Mouse (Mus musculus) thymus, postnatal 0 days (tissue): ENCODE results near the gene Xylt1. TPM values are rescaled to one million over a fixed set of nuclear protein-coding genes. Genes with fewer than 3 reads are reported as not detected.
A peak's percentile ranks its signal among the peaks of the same experiment; 100 is the strongest.

Experiments used
- DNase-seq: peaks from one replicate; pipeline ENCODE4 v3.0.0-alpha.2; 2015; ENCODE audit warnings: low spot score
- polyA plus RNA-seq: library from polyadenylated mRNA; unstranded; fragments of >200 nt; fragmentation: Nextera tagmentation; extraction: Ambion mirVana; gene quantifications from 2 replicates; pipeline ENCODE4 v1.2.1, GENCODE M21; 2015

Xylt1 gene
- 0.92 and 1.1 TPM in 2 replicates for polyA plus RNA-seq

- DNase-seq = peak; percentile 77
Measured at GRCm38 (mm10) chr7:117380418-117381187, at the start of gene Xylt1. Xylt1 (plus strand) TSS chr7:117380979.

GRCm38 (mm10) chr7:117333936-117334335 lies 46.8 kb upstream of the Xylt1 start:
- no peak for DNase-seq

- no peak for DNase-seq
Measured at GRCm38 (mm10) chr7:117356316-117356715, 24.5 kb upstream of the Xylt1 start.

DNA sequence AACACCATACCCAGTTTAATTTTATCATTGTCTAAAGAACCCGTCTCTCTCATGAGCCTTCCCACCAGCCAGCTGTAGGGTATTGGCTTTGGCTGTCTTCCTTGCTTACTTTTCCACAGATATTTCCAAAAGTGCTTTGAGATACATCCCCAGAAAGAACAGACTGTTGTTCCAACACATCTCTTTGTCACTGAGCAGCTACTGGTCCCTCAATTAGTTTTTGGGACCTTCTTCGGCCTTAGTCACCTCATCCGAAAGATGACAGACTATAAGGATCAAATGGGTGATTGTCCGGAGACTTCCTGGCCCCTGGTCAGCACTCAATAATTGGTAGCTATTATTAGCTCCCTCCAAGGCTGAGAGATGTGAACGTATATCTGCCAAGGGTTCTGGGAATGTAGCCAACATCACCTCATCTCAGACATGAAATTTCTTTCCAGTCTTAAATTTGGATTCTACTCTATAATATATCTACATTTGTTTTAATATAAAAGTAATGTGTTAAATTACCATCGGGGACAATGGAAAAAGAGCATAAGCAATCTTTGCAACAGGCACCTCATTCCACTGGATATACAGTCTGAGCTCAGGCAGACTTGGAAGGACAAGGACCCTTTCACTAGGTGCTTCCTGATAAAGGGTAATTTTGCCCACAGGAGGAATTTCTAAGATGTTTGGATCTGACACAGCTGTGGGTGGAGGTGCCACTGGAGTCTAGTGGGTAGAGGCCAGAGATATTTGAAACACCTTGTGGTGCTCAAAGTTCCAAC lies 23.2 kb upstream of the Xylt1 start:
- DNase-seq = no peak

DNA sequence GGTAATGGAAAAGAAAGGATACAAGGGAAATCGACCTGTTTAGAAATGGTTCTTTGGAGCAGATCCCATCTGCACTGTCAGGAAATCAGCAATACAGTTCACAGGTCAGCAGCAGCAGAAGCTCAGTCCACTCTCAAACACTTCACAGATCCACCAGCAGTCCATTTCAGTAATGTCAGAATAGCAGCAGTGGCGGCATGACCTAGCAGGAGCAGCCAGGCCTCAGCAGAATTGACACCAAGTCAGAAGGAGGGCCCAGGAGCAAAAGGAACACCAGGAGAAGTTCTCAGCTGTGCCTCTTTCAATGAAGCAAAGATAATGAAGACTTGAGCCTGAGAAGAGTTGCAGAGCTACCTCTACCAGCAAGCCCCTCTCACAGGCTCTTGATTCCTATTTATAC lies 19.5 kb upstream of the Xylt1 start:
- no peak for DNase-seq

- peak; percentile 18 for DNase-seq
Measured at GRCm38 (mm10) chr7:117362493-117362892, 18.3 kb upstream of the Xylt1 start.

GRCm38 (mm10) chr7:117368647-117369289 lies 12.0 kb upstream of the Xylt1 start:
- no peak for DNase-seq

DNA sequence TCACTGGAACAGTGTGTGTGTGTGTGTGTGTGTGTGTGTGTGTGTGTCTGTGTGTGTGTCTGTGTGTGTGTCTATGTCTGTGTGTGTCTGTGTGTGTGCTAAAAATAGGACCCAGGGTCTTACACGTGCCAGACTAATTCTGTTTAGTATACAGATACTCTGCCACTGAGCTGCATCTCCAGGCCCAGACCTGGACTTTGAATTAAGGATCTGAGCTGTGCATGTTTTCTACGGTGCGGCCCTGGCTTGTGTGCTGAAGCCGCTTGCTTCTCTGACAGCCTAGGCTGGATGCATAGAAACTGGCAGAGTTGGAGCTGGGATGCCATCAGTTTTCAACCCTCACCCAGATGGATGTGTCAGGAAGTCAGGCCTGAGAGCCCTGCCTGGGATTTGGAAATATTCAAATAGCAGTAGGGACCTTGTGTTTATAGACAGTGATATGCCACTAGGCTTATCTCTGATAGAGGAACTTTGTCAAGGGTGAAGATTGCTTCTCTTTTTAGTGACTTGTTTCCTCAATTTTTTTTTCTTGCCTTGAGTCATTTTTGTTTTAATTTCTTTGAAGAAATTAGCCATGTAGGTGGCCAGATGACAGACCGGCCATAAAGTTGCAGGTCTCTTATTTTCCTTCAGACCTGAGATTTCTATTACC lies 11.4 kb upstream of the Xylt1 start:
- DNase-seq = no peak

DNA sequence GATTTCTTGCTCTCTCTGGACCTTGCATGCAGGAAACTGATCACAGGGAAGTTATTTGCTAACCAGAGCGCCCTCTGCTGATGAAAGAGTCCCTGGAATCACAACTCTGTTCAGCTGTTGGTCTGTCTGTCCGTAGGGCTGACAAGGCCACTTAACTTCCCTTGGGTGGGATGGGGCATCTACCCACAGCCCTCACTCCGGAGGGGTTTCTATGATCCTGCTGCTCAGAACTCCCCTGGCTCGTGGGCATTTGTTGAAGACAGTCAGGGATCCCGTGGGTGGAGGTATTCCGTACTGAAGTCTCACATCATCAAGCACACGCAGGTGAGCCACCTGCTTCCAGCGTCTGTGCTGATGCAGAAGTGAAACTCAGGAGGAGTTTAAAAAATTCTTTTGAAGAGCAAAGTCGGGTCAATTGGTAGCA lies 4.9 kb upstream of the Xylt1 start:
- DNase-seq = peak; percentile 61

DNA sequence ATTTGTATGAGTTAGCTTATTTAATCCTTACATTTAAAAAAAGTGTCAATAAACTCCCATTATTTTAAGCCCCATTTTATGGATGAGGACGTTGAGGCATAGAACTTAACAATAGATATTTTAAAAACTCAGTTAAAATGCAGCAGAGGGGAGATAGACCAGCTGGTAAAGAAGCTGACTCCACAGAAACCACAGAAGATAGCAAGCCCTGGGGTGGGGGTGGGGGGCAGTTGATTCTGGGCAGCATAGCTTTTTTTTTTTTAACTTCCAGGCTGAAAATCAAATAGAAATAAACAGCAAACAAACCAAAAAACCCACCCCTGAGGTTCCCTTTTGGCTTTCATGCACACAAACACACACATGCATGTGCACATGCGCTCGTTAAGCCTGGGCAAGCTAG lies 3.6 kb upstream of the Xylt1 start:
- DNase-seq = no peak

- DNase-seq = no peak
Measured at GRCm38 (mm10) chr7:117380036-117380417, 752 bp upstream of the Xylt1 start.

GRCm38 (mm10) chr7:117381188-117381981 lies 606 bp downstream of the Xylt1 start:
- peak; percentile 48 for DNase-seq

DNA sequence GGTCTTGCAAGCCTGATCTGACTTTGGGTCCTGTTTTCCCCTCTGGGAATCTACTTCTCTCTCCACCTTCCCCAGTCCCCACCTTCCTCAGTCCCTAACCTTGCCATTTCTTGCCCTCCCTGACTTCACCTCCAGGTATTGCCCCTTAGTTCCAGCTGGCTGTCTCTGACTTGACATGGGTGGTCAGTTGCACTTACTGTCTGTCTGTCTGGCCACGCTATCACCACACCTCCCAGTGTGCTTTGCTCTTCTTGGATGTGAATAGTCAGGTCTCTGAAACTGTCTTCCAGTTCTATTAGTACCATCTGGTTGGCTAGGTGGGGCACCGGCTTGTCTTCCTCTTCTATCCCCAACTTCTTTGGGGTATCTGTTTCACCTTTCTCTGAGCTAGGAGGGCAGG lies 1.2 kb downstream of the Xylt1 start:
- no peak for DNase-seq

DNA sequence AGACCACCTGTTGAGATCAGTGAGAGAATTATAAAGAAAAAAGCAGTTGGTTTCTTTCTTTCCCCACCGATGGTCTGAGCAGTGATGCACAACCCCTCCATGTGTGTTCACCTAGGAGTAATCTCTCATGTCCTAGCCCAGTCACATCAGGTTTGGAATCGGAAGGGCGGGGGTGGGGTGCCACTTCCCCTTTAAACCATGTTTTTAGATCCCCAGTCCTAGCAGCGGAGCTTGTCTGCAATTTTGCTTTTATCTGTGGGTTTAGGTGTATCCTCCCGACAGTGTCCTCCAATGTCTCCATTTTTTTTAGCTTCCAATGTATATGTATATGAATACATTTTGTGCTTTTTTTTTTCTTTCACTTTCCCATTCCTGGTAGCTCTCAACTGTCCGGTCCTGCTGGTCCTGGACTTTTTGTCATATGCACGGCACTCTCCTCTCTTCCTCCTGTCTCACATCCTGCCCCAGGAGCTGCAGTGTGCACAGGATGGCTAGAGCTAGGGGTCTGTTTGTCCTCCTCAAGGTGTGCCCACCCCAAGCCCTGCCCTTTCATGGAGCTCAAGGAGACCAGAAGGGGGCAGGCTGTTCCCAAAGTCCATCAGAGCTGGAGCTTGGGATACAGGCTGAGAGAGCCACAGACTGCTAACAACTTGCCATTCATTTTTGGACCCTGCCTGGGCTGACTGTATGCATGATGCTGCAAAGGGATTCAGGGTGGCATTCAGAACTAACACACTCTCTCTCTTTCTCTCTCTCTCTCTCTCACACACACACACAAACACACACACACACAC lies 2.6 kb downstream of the Xylt1 start:
- no peak for DNase-seq

GRCm38 (mm10) chr7:117386376-117386775 lies 5.6 kb downstream of the Xylt1 start:
- no peak for DNase-seq

GRCm38 (mm10) chr7:117388284-117388988 lies 7.7 kb downstream of the Xylt1 start:
- DNase-seq = no peak

DNA sequence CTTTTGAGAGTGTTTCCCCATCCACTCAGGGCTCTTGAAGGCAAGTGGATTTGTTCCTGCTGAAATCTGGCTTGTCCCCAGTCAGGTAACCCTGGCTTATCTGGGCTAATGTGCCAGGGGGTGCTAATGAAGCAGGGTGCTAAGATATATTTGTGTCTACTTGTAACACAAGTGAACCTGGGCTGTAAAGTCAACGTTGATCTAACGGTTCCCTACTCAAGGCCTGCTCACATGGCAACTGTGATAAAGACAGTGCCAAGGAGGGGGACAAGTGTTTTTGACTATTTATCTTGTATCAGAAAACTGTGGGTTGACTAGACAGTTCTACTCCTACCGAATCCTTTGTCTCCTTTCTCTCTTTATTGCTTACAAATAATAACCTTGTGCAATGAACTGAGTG lies 8.3 kb downstream of the Xylt1 start:
- DNase-seq = no peak

- no peak for DNase-seq
Measured at GRCm38 (mm10) chr7:117392863-117393569, 12.2 kb downstream of the Xylt1 start.

DNA sequence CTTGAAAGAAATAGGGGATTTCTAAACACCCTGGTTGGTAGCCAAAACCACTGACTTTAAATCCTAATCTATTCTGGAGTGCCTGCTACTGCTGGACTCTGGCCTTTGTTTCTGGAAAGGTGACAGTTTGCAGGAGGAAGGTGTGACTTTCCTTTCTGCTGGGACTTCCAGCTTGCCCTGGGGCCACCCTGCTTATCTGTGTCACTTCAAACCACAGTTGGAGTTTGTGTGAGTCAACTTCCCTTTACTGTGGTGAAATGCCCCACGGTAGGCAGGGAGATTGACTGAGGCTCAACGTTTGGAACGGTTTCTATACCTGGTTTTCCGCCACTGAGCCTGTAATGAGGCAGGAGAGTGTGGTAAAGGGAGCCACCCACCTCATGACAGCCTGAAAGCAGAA lies 13.2 kb downstream of the Xylt1 start:
- peak; percentile 55 for DNase-seq
